Mouse (Mus musculus): ENCODE measurements at regions not wholly inside any gene's neighbourhood (a gene's known extent, or its start where the extent isn't known, plus 50 kb on each side); places are given as distances from the start of the nearest gene placed in this dataset.

DNA sequence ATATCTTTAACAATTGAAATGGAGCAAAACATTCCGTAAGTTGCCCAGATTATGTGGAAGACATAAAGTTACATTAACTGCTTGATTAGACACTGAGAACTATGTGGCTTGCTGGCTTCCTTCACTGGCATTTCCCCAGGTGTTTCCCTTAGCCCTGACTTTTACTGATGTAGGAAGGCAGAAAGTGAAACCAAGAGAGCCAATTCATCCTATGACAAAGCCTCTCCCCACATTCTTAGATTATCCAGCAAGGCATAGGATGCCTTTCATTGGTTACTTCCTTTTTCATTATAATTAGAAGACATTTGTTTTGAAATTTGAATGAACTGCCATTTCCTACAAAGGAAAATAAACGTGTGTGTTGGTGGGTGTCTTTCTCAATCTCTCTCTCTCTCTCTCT lies 72.1 kb downstream of the Cdc42ep3 start:
- no peak for DNase-seq (ENCODE audit: inconsistent ontology term)

DNA sequence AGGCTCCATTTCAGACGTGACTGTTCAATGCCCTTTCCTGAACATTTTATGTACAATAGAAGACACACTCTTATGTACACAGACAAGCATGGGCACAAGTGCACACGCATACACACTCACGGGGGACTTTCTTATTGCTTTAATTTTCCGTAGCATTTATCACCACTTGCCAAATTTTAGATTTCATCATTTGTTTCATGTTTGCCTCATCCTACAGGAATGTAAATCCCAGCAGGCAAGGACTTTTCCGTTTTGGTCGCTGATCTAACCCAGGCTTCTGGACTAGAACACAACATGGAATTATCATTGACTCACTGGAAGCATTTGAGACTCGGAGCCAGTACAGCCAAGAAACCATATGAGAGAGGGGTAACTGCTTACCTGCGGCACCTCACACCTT lies 81.3 kb downstream of the Cdc42ep3 start:
- no peak for DNase-seq (ENCODE audit: inconsistent ontology term)

DNA sequence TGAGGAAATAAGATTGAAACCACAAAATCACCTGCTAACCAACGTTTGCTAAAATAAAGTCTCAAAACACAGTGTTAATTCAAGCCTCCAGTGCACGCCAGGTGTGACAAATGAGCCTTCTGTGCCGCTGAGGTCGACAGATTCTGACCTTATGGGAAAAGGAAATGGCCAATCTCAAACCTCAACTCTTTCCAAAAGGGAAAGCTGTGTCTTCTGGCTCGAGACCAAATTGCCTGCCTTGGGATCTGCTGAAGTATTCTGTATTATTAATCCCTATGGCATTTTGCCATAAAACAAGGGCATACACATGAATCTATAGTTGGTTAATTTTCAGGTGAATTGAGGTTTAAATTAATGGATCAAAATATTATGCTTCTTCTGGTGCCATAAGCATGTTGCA lies 95.2 kb downstream of the Cdc42ep3 start:
- DNase-seq (ENCODE audit: inconsistent ontology term), result no peak

DNA sequence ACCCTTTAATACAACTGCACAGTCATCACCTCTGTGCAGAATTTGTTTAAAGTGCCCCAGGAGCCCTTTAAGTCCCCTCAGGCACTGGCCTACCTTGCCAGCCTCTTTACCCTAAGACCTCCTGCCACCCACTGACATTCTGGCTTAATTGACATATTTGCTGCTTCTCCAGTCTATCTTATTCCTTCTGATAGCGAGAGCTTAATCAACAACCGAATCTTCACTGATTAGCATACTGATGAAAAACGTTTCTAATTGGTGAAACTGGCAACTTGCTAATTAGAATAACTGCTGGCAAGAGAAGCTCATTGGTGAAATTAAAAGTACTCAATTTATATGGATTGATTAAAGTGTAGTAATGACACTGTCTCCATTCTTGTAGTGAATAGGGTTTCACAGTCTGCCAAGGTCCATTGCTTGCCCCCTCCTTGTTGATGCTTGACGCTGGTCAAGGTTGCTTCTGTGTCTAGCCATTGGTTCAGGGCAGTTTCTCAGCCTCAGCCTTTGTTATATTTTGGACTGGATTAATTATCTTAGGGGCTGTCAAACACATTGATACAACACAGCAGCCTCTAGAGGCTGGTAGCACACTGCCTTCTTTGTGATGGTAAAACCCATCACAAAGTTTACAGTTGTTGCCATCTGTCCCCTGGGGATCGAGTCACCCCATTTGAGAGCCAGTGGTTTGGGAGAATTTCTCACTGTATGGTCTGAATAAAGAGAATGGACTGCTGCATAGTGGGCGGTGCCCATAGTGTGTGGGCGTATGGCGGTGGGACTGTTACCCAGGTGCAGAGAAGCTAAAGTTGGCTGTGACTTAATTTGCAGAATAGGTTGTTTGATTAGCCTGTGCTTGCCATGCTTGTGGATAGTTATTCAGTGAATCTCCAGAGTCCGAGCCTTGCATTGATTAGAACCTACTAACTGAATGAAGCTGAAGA lies 107.7 kb downstream of the Cdc42ep3 start:
- DNase-seq (ENCODE audit: inconsistent ontology term), result peak; percentile 14

DNA sequence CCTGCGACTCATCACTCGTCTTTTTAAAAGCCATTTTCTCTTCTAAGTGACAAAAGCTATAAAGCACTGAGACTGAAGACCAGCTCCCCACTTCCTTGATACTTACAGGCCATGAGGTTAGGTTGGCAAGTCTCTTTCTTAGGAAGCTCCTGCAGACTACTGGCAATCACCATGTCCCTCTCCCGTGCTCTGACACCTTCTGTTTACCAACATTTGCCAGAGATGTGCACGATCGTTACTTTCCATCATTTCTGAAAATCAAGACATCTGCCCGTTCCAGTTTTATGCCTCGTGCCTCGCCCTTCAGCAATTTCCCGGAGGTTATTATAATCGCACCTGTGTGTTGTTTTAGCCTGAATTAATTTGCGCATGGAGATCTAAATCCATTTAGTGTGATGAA lies 110.8 kb downstream of the Cdc42ep3 start:
- DNase-seq (ENCODE audit: inconsistent ontology term), result no peak

DNA sequence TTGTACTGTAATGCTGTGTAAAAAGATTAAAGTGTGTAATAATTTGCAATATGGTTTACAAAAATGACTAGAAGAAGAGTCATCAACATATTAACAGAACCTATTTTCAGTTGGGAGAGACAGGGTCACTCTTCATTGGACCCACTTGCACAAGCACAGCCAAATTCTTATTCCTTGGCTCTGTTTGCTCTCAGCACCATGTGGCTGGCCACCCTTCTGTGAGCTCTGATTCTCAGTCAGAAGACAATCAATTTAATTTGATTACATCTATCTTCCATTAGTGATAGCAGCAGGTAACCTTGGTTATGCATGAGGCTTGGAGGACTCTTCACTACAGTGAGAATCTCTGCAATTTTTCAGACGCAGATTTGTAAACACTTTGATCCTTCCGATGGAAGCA lies 111.5 kb downstream of the Cdc42ep3 start:
- no peak for DNase-seq (ENCODE audit: inconsistent ontology term)

DNA sequence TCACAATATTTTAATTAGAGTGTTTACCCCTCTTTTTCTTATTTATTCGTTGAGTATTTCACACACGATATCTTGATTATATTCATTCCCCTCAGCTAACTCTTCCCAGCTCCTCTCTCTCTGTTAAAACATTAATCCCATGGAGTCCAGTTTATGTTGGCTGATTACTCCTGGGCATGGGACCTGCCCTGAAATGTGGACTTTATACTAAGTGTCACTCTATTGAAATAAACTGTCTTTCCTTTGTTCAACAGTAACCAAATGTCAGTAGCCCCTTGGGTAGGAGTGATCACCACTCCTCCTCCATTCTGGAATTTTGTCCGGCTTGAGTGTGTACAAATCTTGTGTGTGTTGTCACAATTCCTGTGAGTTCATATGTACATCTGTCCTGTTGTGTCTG lies 113.4 kb downstream of the Cdc42ep3 start:
- no peak for DNase-seq (ENCODE audit: inconsistent ontology term)

DNA sequence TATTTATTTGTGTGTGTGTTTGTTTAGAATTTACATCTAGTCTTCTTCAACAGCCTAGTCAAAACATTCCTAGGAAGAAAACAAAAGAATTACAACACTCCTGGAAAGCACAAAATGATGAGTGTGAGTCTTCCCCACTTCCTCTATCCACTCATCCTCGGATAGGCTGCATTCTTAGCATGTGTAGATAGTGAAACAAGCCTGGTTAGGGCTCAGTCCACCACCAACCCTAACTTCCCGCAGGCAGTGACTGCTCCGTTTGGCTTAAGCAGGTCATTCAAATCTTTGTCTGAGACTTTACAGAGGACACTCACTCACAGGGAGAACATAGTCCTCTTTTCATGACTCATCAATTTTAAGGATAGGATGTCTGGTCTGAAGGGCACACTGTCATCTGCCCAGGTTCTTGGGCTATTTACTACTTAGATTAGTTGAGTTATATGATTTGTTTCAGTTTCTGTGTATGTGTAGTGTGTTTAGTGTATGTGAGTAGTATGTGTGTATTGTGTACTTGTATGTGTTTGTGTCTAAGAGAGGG lies 118.6 kb downstream of the Cdc42ep3 start:
- DNase-seq (ENCODE audit: inconsistent ontology term), result peak; percentile 17

DNA sequence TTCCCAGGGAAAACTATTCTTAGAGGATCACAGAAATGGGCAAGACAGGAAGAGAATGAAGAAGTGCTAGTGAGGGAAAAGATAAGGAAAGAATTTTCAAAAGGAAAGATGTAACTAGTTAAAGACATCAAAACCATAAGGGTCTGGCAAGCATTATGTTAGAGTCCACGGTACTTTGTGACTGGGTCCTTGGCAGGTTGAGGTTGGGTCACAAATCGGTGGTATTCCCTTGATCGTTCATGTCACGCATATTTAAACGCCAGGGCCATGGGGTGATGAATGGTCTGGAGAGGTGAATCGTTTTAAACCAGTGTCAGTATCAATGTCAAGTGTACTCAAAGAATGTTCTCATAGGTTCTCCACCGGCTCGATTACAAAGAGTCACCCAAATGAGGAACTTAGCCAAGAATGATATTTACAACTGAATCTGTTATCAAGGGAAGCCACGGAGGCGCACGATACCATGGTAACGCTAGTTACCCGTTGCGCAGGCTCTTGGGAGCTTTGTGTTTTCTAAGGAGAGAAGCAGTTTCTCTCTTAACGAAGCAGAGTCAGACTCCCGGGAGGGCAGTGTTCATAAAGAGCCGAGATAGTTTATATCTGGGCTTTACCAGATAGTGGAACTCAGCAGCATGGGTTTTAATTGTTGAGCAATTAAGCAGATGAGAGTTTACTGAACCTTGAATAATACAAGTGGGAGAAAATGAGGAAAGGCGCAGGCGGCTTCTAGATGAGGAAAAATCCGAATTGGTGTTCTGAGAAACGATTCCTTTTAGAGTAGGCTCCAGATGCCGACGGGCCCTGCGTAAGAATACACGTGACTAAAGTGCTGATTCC lies 124.0 kb downstream of the Cdc42ep3 start:
- peak; percentile 20 for DNase-seq (ENCODE audit: inconsistent ontology term)

DNA sequence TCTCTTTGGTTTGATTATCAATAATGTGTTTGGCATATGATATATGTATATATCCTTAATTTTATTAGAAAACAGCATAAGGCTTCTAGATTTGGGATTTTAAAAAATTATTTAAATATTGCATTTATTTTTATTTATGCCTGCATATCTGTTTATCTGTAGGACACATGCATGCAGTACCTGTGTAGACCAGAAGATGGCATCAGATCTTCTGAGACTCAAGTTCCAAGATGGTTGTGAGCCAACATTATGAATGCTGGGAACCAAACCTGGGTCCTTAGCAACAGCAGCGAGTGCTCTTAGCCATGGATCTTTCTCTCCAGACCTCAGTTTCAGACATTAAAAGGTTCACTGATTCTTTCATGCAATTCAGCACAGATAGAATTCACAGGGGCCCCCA lies 148.3 kb downstream of the Cdc42ep3 start:
- DNase-seq (ENCODE audit: inconsistent ontology term), result no peak

DNA sequence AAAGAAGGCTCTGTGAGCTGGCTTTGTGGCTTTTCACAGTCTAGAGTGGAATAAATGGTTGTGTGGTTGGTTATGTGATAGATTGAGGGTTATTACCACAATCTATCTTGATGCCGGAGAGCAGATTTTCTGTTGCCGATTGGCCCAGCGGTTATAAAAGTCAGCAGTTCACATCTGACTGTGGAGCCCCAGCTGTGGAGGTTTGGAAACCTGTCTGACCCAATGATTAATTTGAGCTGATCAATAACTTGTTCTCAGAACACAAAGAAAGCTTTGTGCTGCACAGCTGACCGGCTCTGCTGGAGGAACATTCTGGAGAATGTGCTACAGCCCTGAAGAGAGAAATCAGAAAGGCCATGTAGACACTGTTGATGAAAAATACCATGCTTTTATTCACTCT lies 148.8 kb downstream of the Cdc42ep3 start:
- no peak for DNase-seq (ENCODE audit: inconsistent ontology term)

DNA sequence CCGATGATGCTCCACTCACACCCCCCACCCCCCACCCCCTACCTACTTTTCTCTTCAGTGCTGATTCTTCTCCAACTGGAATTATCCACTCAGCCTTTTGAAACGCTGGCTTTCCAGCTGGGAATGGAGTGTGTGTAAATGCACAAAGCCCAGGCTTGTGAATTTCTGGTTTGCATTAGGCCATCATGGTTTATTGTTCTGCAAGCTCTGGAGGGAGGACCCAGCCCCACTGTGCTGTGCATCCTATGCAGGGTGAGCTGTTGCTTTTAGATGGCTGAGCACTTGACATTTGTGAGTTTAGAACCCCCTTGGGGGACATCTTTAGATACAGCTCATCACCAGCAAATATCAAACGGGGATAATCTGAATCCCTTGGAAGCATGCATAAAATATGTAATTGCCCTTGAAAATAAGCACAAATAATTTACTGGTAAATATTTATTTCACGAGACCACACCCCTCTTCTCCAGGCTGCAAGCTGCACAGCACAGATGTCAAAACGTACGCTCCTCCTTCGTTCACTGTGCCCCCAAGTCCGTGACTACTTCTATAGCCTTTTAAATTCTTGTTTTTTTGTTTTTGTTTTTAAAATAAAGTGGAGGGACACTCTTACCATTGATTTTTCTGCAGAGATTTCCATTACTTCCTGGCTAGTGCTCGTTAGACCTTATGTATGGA lies 148.2 kb downstream of the Qpct start:
- no peak for DNase-seq (ENCODE audit: inconsistent ontology term)

DNA sequence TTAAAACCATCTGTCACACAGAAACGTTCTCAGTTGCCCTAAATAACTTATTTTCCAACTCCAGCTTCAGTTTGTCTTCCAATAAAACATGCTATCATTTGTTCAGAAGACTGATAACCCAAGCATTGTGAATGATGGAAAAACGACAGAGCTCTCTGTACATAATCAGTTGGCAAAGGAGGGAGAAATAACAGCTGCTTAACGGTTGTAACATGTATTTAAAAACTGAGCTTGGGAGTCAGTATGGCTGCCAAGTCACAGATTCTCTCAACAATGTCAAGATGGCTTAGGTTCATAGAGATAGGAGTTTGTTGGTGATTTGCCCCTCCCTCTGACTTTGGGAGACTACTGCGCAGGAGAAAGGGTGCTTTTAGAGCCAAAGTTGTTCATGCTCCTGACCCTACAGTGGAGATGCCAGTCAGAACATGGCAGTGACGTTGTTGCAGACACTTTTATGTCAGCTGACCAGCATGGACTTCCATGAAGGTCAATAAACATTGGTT lies 140.2 kb downstream of the Qpct start:
- DNase-seq (ENCODE audit: inconsistent ontology term), result no peak

DNA sequence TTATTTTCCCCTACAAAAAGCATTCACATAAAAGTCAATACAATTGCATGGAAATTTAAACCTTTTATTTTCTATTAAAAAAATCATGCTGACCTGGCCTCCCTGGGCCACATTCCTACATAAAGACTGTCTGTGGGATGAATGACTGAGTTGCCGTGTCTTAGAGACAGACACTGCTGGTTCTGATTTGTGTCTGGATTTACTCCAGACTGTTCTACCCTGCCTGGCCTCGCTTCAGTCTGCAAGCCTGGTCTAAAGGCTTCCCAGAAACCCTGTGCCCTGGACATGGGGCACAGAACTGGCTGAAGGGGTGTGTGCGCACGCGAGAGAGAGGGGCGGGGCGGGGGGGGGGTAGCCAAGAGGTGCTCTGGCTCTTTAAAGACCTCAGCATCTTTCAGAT lies 136.6 kb downstream of the Qpct start:
- no peak for DNase-seq (ENCODE audit: inconsistent ontology term)

DNA sequence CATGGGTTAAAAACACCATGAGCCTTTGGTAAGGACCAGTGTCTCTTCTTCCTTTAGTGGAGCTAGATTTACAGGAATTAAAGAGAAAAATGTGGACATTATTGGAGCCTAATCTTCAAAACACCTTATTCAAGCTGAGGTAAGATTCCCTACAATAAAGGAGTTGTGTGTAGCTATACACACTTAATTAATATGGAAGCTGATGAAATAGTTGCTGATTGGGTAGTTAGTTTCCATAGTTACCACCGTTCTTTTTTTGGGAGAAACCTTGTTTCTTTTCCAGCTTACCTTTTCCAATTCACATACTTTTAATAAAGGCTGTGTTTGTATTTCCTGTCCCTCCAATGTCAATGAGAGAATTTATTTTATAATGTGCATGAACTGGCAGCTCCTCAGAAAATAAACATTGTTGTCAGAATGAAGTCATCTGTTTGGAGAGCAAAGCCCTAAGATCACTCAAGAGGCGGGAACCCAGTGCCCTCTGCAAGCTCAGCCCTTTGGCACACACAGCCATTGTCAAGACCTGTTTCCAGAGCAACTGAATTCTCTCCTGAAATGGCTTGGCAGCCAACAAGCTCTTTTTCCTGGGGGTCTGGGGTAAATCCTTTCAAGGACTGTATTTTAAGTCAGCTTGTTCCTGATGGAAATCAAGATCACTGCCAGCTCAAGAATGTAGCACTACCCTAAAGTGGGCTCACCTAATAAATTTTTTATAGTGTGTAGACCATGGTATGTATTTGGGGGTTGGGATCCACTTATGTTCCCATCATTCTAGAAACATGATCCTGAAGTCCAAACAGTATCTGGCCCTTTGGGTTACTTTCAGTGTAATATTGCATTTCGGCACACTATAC lies 128.8 kb downstream of the Qpct start:
- DNase-seq (ENCODE audit: inconsistent ontology term), result peak; percentile 39

DNA sequence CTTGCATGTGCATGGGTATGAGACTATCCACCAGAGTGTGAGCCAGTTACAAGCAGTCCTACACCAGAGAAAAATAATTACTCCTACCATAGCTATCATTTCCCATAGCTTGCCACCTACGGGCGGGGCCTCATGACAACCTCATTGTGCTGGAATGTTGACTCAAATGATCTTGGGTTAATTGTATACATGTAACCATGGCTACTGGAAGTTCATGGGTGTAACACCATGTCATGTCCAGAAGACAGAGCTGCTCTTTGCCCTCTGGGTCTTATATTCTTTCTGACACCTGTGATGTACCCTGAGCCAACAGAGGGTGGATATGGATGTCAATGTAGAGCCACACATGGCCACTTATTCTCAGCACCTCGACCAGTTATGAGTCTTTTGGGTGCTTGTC lies 125.6 kb downstream of the Qpct start:
- DNase-seq (ENCODE audit: inconsistent ontology term), result no peak

DNA sequence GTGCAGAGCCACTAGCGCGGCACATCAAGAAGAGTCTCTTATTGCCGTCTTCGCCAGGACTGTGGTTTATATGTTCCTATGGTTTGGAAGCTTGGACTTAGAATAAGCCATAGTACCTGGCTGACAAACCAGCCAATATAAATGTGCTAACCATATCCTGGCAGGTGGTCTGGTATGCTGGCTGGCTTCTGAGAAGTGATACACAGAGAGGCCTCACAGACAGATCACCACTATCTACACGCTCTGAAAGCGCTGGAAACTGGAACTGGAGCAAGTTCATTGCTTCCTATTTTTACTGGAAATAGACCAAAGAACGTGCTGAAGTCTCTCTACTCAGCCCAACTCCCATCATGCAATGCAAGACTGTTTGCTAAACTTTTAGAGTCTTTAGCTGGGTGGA lies 124.7 kb downstream of the Qpct start:
- DNase-seq (ENCODE audit: inconsistent ontology term), result no peak

DNA sequence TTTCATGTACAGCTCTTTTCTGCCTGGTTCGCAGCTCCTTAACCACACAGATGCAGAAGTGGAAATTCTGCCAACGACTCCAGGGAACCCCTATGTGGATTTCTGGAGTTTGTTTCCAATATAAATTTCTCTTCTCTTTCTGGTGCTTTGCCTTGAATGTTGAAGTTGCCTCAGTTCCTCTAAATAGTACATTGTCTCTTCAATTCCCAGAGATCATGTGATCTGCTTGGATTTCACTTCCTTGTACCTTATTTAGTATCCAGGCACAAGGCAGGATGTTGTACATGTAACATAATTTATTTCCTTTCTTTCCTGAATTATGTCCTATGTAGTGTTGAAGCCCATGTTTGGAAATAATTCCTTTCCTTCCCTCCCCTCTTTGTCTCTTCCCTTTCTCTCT lies 123.7 kb downstream of the Qpct start:
- no peak for DNase-seq (ENCODE audit: inconsistent ontology term)

DNA sequence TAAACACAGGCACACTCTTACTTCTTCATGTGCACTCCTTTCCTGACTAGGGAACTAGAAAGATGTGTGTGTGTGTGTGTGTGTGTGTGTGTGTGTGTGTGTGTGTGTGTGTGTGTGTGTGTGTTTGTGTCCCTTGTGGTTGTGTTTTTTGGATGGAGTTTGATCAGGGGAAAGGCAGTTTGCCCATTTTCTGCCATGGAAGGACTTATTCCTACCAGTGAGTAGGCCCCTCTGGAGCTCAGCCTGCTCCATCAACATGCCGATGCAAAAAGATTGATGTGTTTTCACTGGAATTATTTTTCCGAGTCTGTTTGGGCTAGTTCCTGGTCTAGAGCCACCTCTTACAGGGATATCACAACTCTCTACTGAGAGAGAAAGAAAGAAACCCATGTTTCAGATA lies 120.6 kb downstream of the Qpct start:
- no peak for DNase-seq (ENCODE audit: inconsistent ontology term)

DNA sequence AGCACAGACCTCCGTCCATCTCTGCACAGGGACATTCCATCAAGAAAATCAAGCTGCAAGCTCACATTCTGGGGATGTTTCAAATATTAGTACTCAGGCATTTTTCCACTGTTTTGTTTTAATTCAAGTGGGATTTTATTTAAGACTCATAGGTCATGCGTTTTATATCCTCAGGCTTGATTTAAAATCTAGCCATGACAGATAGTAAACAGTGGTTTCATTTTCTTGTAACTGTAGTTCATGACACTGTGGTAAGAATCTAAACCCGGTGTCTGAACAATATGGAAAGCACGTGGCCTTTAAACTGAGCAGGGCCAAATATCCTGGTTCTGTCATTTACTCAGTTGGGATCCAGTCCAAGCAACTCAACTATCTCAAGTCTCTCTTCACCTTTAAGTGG lies 119.0 kb downstream of the Qpct start:
- DNase-seq (ENCODE audit: inconsistent ontology term), result no peak

DNA sequence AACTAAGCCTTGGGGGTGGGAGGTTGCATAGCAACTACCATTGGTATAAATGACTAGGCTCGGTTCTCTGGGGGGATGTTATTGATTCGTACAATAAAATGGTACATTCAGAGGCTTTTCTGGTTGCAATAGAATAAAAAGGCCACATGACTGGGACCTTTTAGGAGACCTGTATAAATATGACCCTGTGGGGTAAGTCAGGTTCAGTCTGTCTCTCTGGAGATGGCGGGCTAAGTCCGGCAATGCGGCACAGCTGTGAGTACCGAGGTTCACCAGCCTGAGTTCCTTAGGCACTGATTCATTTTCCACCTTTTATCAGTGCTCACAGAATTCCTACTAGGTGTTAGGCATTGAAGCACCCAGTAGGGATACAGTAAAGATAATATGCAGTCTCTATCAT lies 115.5 kb downstream of the Qpct start:
- DNase-seq (ENCODE audit: inconsistent ontology term), result no peak
